Mouse (Mus musculus) heart, embryonic 16.5 days (tissue): ENCODE measurements around the gene Crip1. TPM values are rescaled to one million over a fixed set of nuclear protein-coding genes. Genes with fewer than 3 reads are reported as not detected.

Source experiments
- ATAC-seq: fragments of 200-750 bp; cut with Nextera tagmentation; replicated peaks from 2 replicates; pipeline ENCODE4 v1.8.0; 2017; ENCODE audit warnings: moderate number of reproducible peaks; ENCODE audit not compliant: insufficient read depth, low FRiP score; ENCODE audit errors: extremely low read depth
- H3K27ac ChIP-seq: fragments of 300-500 bp; sonication (generic); 2 replicates; pipeline ENCODE4 v1.5.1; 2014; ENCODE audit warnings: mild to moderate bottlenecking, low read length, control low read depth, moderate library complexity
- H3K27me3 ChIP-seq: fragments of 300-500 bp; sonication (generic); 2 replicates; pipeline ENCODE4 v1.6.1; 2014; ENCODE audit warnings: low read length, mixed read lengths; ENCODE audit not compliant: control insufficient read depth, insufficient read depth
- H3K36me3 ChIP-seq: fragments of 300-500 bp; sonication (generic); 2 replicates; pipeline ENCODE4 v1.6.1; 2014; ENCODE audit not compliant: control insufficient read depth, insufficient read depth
- H3K4me1 ChIP-seq: fragments of 300-500 bp; sonication (generic); 2 replicates; pipeline ENCODE4 v1.6.1; 2014; ENCODE audit warnings: low read length, mixed read lengths; ENCODE audit not compliant: control insufficient read depth, insufficient read depth
- H3K4me2 ChIP-seq: fragments of 300-500 bp; sonication (generic); 2 replicates; pipeline ENCODE4 v1.6.1; 2014; ENCODE audit warnings: low read depth, mild to moderate bottlenecking, control low read depth, low read length
- H3K4me3 ChIP-seq: fragments of 300-500 bp; sonication (generic); 2 replicates; pipeline ENCODE4 v1.5.1; 2014; ENCODE audit warnings: mild to moderate bottlenecking, control low read depth, low read length
- H3K9ac ChIP-seq: fragments of 300-500 bp; sonication (generic); 2 replicates; pipeline ENCODE4 v1.6.1; 2014; ENCODE audit warnings: low read length, control low read depth
- H3K9me3 ChIP-seq: fragments of 300-500 bp; sonication (generic); replicated peaks from 2 replicates; pipeline ENCODE4 v1.6.1; 2016; ENCODE audit warnings: low read length; ENCODE audit not compliant: control insufficient read depth
- WGBS: fragments of 180-500 bp; shearing (Covaris S2); extraction: QIAGEN DNeasy Blood & Tissue Kit; methylation state at CpG from one replicate; pipeline ENCODE4 v1.1.7; 2014; 5-methylcytosine and 5-hydroxymethylcytosine counted together
- polyA plus RNA-seq: library from polyadenylated mRNA; unstranded; fragments of >200 nt; fragmentation: Nextera tagmentation; extraction: Ambion mirVana; gene quantifications from 2 replicates; pipeline ENCODE4 v1.2.1, GENCODE M21; 2015

The Crip1 gene
- polyA plus RNA-seq, 1 experiment from 2014 or later: 763 TPM

- Histone ChIP-seq H3K4me1 (peaks cover 71% of the 10 kb centered on the region), H3K27me3 (no peaks in the 10 kb centered on the region), H3K9ac (no peak overlapping the region), H3K4me2 (no peak overlapping the region), H3K4me3 (no peak overlapping the region), H3K9me3 (no peaks in the 10 kb centered on the region), H3K27ac (no peak overlapping the region), H3K36me3 (peaks cover 12% of the 10 kb centered on the region)
- ATAC-seq: no peak
- 69% methylated on average over 3 of the region's 3 CpGs for WGBS
Observed at GRCm38 (mm10) chr12:113149896-113150295, 3.8 kb downstream of the Crip1 start.

- Histone ChIP-seq H3K4me1 (peaks cover 68% of the 10 kb centered on the region), H3K4me3 (no peak overlapping the region), H3K4me2 (no peak overlapping the region), H3K36me3 (peaks cover 6% of the 10 kb centered on the region), H3K27me3 (no peaks in the 10 kb centered on the region), H3K9me3 (no peaks in the 10 kb centered on the region), H3K9ac (no peak overlapping the region), H3K27ac (no peak overlapping the region)
- WGBS: 55% methylated on average over 4 of the region's 4 CpGs
- no peak for ATAC-seq
Observed at GRCm38 (mm10) chr12:113150591-113150990, 4.5 kb downstream of the Crip1 start.

GRCm38 (mm10) chr12:113151046-113151445 is 4.9 kb downstream of the Crip1 start:
- peaks cover 64% of the 10 kb centered on the region for H3K4me1 ChIP-seq
- no peak for ATAC-seq
- H3K27me3 ChIP-seq: no peaks in the 10 kb centered on the region
- peak overlapping the region; percentile 81; the same call in 1 of the 2 replicates for H3K4me3 ChIP-seq
- no peaks in the 10 kb centered on the region for H3K9me3 ChIP-seq
- no peak overlapping the region; the same call in 1 of the 2 replicates for H3K9ac ChIP-seq
- H3K27ac ChIP-seq: peak overlapping the region; percentile 49; the same call in 1 of the 2 replicates
- peak overlapping the region; percentile 88 for H3K4me2 ChIP-seq
- WGBS: 51% methylated on average over 8 of the region's 8 CpGs
- H3K36me3 ChIP-seq: peaks cover 2% of the 10 kb centered on the region; the same call in 1 of the 2 replicates

- Histone ChIP-seq H3K36me3 (no peaks in the 10 kb centered on the region), H3K27me3 (no peaks in the 10 kb centered on the region), H3K4me3 (peak overlapping the region; percentile 81), H3K9ac (peak overlapping the region; percentile 82), H3K9me3 (no peaks in the 10 kb centered on the region), H3K4me2 (peak overlapping the region; percentile 88), H3K4me1 (peaks cover 60% of the 10 kb centered on the region), H3K27ac (peak overlapping the region; percentile 49)
- ATAC-seq: no peak
- under 1% methylated on average over 36 of the region's 36 CpGs for WGBS
Observed at GRCm38 (mm10) chr12:113151661-113152271, 5.7 kb downstream of the Crip1 start.

GRCm38 (mm10) chr12:113152272-113152661 is 6.2 kb downstream of the Crip1 start:
- Histone ChIP-seq H3K36me3 (no peaks in the 10 kb centered on the region), H3K9ac (peak overlapping the region; percentile 82), H3K9me3 (no peaks in the 10 kb centered on the region), H3K4me3 (peak overlapping the region; percentile 81), H3K4me2 (peak overlapping the region; percentile 88), H3K4me1 (peaks cover 60% of the 10 kb centered on the region), H3K27ac (peak overlapping the region; percentile 49), H3K27me3 (no peaks in the 10 kb centered on the region)
- no peak for ATAC-seq
- 16% methylated on average over 19 of the region's 19 CpGs for WGBS

- Histone ChIP-seq H3K27ac (no peak overlapping the region), H3K9ac (peak overlapping the region; percentile 82; the same call in 1 of the 2 replicates), H3K9me3 (no peaks in the 10 kb centered on the region), H3K4me2 (peak overlapping the region; percentile 88), H3K4me3 (peak overlapping the region; percentile 81), H3K36me3 (peaks cover 2% of the 10 kb centered on the region; the same call in 1 of the 2 replicates), H3K27me3 (no peaks in the 10 kb centered on the region), H3K4me1 (peaks cover 53% of the 10 kb centered on the region)
- WGBS: 73% methylated on average over 6 of the region's 6 CpGs
- ATAC-seq: no peak
Observed at GRCm38 (mm10) chr12:113152991-113153525, 6.9 kb downstream of the Crip1 start.

GRCm38 (mm10) chr12:113153971-113154370 is 7.9 kb downstream of the Crip1 start:
- Histone ChIP-seq H3K4me3 (no peak overlapping the region), H3K9me3 (no peaks in the 10 kb centered on the region), H3K27ac (no peak overlapping the region), H3K36me3 (peaks cover 3% of the 10 kb centered on the region; the same call in 1 of the 2 replicates), H3K4me2 (no peak overlapping the region), H3K4me1 (peaks cover 44% of the 10 kb centered on the region), H3K9ac (no peak overlapping the region), H3K27me3 (no peaks in the 10 kb centered on the region)
- 94% methylated on average over 7 of the region's 7 CpGs for WGBS
- ATAC-seq: no peak

- H3K36me3 ChIP-seq: peaks cover 3% of the 10 kb centered on the region; the same call in 1 of the 2 replicates
- H3K4me3 ChIP-seq: peak overlapping the region; percentile 54
- peak overlapping the region; percentile 75 for H3K9ac ChIP-seq
- H3K4me2 ChIP-seq: peak overlapping the region; percentile 67
- WGBS: 67% methylated on average over 6 of the region's 6 CpGs
- no peaks in the 10 kb centered on the region for H3K9me3 ChIP-seq
- peak overlapping the region; percentile 84 for H3K27ac ChIP-seq
- H3K4me1 ChIP-seq: peaks cover 39% of the 10 kb centered on the region
- H3K27me3 ChIP-seq: no peaks in the 10 kb centered on the region
- no peak for ATAC-seq
Observed at GRCm38 (mm10) chr12:113154747-113155075, 8.6 kb downstream of the Crip1 start.

GRCm38 (mm10) chr12:113155076-113155771 is 9.1 kb downstream of the Crip1 start:
- Histone ChIP-seq H3K4me1 (peaks cover 39% of the 10 kb centered on the region), H3K27me3 (no peaks in the 10 kb centered on the region), H3K27ac (peak overlapping the region; percentile 84), H3K4me3 (peak overlapping the region; percentile 54), H3K36me3 (peaks cover 3% of the 10 kb centered on the region; the same call in 1 of the 2 replicates), H3K4me2 (peak overlapping the region; percentile 67), H3K9ac (peak overlapping the region; percentile 75), H3K9me3 (no peaks in the 10 kb centered on the region)
- 4% methylated on average over 32 of the region's 32 CpGs for WGBS
- ATAC-seq: no peak
